Mouse (Mus musculus) liver, postnatal 0 days (tissue): ENCODE measurements around the gene Prr18.

ENCODE experiments used
- CTCF ChIP-seq: sonication (generic); IDR thresholded peaks from 2 replicates; pipeline ENCODE4 v1.5.1; 2016; ENCODE audit warnings: antibody characterized with exemption, low read depth
- EP300 ChIP-seq: IDR thresholded peaks from 2 replicates; pipeline ENCODE4 v1.6.1; 2016; ENCODE audit warnings: antibody characterized with exemption, low read depth, mild to moderate bottlenecking

DNA sequence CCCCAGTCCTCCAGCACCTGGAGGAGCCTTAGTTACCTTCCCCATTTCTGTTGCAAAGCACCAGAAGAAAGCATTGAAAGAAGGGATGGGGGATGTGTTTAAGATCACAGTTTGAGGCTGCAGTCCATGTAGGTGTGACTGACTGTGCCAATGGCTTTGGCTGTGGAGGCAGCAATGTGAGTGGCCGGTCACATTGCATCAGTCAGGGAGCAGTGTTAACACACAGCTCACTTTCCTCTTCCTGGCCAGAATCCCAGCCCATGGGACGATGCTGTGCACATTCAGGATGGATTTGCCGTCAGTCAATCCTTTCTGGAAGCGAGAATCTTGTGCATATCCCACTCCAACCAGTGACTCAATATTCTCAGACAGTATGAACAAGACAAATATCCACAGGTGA, 11.7 kb downstream of the Prr18 start:
- TF ChIP-seq CTCF (no peak), EP300 (no peak)
